Mouse (Mus musculus): ENCODE data around the gene Cd79b.

GRCm38 (mm10) chr11:106271131-106271793 lies 43.3 kb downstream of the Cd79b start:
- TF ChIP-seq TAL1 (IDR thresholded peaks at IDR 0.05; ENCODE audit: low read length) (no peak), GATA1 (IDR thresholded peaks at IDR 0.05; ENCODE audit: low read length) (no peak)

Measured in erythroblast, embryonic 14.5 days (primary cell).